Mouse (Mus musculus): ENCODE measurements around the gene Sox10.

DNA sequence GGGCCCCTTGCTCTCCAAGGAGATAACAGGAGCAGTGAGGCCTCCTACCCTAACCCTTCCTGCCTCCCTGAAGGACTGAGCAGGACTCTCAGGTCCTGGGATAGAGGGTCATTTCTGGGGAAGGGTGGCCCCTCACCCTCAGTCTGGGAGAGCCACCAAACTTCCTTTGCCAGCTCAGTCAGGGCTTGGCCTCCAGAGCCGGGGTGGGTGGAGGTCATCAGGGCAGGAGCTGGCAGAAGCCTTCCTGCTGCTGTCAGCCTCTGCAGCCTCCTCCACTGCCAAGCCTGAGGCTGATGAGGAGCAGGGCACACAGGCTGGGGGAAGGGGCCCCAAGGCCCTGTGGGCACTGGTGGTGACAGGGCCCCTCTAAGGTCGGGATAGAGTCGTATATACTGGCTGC is 9.5 kb downstream of the Sox10 start:
- TF ChIP-seq CTCF (IDR thresholded peaks at IDR 0.05; ENCODE audit: low read depth, low read length) (no peak), POLR2A (IDR thresholded peaks at IDR 0.05; ENCODE audit: insufficient read depth, low read length) (no peak), EP300 (IDR thresholded peaks at IDR 0.05; ENCODE audit: insufficient read depth, low read depth, low read length) (no peak)
